Mouse (Mus musculus) heart, postnatal 0 days (tissue): ENCODE data around the gene Nol3. TPM values are rescaled to one million over a fixed set of nuclear protein-coding genes. Genes with fewer than 3 reads are reported as not detected.

Source experiments
- ATAC-seq: fragments of 200-750 bp; cut with Nextera tagmentation; 2 replicates; pipeline ENCODE4 v1.8.0; 2017; ENCODE audit warnings: low read depth, moderate number of reproducible peaks, moderate library complexity; ENCODE audit not compliant: insufficient read depth
- DNase-seq: peaks from one replicate; pipeline ENCODE4 v3.0.0-alpha.2; 2016; ENCODE audit warnings: low spot score
- H3K27ac ChIP-seq: fragments of 300-500 bp; sonication (generic); 2 replicates; pipeline ENCODE4 v1.5.1; 2014; ENCODE audit warnings: low read depth, mild to moderate bottlenecking
- H3K27me3 ChIP-seq: fragments of 300-500 bp; sonication (generic); 2 replicates; pipeline ENCODE4 v1.6.1; 2014; ENCODE audit warnings: low read length, mixed read lengths; ENCODE audit not compliant: control insufficient read depth, insufficient read depth
- H3K36me3 ChIP-seq: fragments of 300-500 bp; sonication (generic); replicated peaks from 2 replicates; pipeline ENCODE4 v1.6.1; 2014; ENCODE audit warnings: low read length, mixed read lengths; ENCODE audit not compliant: control insufficient read depth, insufficient read depth
- H3K4me1 ChIP-seq: fragments of 300-500 bp; sonication (generic); 2 replicates; pipeline ENCODE4 v1.6.1; 2014; ENCODE audit warnings: antibody characterized with exemption; ENCODE audit not compliant: control insufficient read depth, insufficient read depth
- H3K4me2 ChIP-seq: fragments of 300-500 bp; sonication (generic); 2 replicates; pipeline ENCODE4 v1.6.1; 2014; ENCODE audit warnings: low read depth, mild to moderate bottlenecking, low read length, moderate library complexity
- H3K4me3 ChIP-seq: fragments of 300-500 bp; sonication (generic); 2 replicates; pipeline ENCODE4 v1.5.1; 2014; ENCODE audit warnings: low read depth, low read length
- H3K9ac ChIP-seq: fragments of 300-500 bp; sonication (generic); replicated peaks from 2 replicates; pipeline ENCODE4 v1.6.1; 2014; ENCODE audit warnings: low read depth, low read length, mixed read lengths
- H3K9me3 ChIP-seq: fragments of 300-500 bp; sonication (generic); replicated peaks from 2 replicates; pipeline ENCODE4 v1.6.1; 2016; ENCODE audit warnings: low read length; ENCODE audit not compliant: control insufficient read depth
- CTCF ChIP-seq: IDR thresholded peaks from 2 replicates; pipeline ENCODE4 v1.5.1; 2016; ENCODE audit warnings: antibody characterized with exemption, control low read depth, low read depth
- EP300 ChIP-seq: IDR thresholded peaks from 2 replicates; pipeline ENCODE4 v1.6.1; 2016; ENCODE audit warnings: antibody characterized with exemption, low read depth
- WGBS: fragments of 180-500 bp; shearing (Covaris S2); extraction: QIAGEN DNeasy Blood & Tissue Kit; methylation state at CpG from one replicate; pipeline ENCODE4 v1.1.7; 2014; 5-methylcytosine and 5-hydroxymethylcytosine counted together
- polyA plus RNA-seq: library from polyadenylated mRNA; unstranded; fragments of >200 nt; fragmentation: Nextera tagmentation; extraction: Ambion mirVana; gene quantifications from 2 replicates; pipeline ENCODE4 v1.2.1, GENCODE M21; 2015
- total RNA-seq: library from RNA; depleted of rRNA; stranded (reverse); fragments of >200 nt; gene quantifications from 2 replicates; pipeline ENCODE4 v1.2.3, GENCODE M21; 2014; ENCODE audit warnings: low replicate concordance

The Nol3 gene
- total and polyA plus RNA-seq, 2 experiments from 2014 or later, result 10.0 to 13.2 TPM

GRCm38 (mm10) chr8:105254152-105254965, 21.6 kb upstream of the Nol3 start:
- TF ChIP-seq CTCF (peak; percentile 76), EP300 (0 out of 2 replicates have a peak, but pooled peaks have one; percentile 28)
- peaks cover 22% of the 10 kb centered on the region for H3K4me1 ChIP-seq

DNA sequence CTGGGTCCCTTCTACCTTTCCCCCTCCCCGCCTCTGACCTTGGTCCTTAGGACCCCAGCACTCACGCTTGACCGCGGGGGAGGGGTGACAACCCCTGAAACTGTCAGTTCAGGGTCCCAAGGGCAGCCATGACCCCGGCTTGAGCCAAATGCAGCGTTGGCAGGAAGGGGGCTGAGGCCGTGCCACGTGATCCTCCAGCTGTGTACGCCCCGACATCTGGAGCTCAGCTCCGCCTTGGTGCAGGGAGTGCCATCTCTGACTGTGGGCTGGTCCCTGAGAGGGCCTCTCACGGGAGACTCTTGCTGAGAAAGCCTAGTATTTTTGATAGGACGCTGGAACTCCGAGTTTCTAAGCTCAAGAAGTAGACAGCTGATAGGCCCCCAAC, 21.0 kb upstream of the Nol3 start, which contains the start of gene B3gnt9:
Gene B3gnt9, minus strand, starts transcription at position 188 of the 385 bp plus-strand sequence.
- Histone ChIP-seq H3K27ac (peak within 1 kb of the TSS; percentile 78), H3K9me3 (no peaks in the 10 kb centered on the region), H3K36me3 (peaks cover 34% of the 10 kb centered on the region), H3K4me3 (peak within 1 kb of the TSS; percentile 67), H3K27me3 (peaks cover 15% of the 10 kb centered on the region; the same call in 1 of the 2 replicates), H3K4me1 (peaks cover 26% of the 10 kb centered on the region), H3K9ac (peak within 1 kb of the TSS; percentile 55), H3K4me2 (peak within 1 kb of the TSS; percentile 99)
- 6% methylated on average over 14 of the region's 14 CpGs for WGBS
- TF ChIP-seq EP300 (no peak), CTCF (no peak)
- ATAC-seq, result peak; percentile 59
- DNase-seq, result peak; percentile 62

More at GRCm38 (mm10) chr8:105254152-105254965, 21.6 kb upstream of the Nol3 start:
- DNase-seq, result peak; percentile 82
- peaks cover 40% of the 10 kb centered on the region for H3K36me3 ChIP-seq
- WGBS, result 1% methylated on average over 70 of the region's 74 CpGs
- peak overlapping the region; percentile 55 for H3K9ac ChIP-seq
- H3K9me3 ChIP-seq, result no peaks in the 10 kb centered on the region
- peaks cover 15% of the 10 kb centered on the region; the same call in 1 of the 2 replicates for H3K27me3 ChIP-seq
- peak overlapping the region; percentile 99 for H3K4me2 ChIP-seq
- H3K4me3 ChIP-seq, result peak overlapping the region; percentile 67
- ATAC-seq, result peak; percentile 79
- peak overlapping the region; percentile 78 for H3K27ac ChIP-seq

DNA sequence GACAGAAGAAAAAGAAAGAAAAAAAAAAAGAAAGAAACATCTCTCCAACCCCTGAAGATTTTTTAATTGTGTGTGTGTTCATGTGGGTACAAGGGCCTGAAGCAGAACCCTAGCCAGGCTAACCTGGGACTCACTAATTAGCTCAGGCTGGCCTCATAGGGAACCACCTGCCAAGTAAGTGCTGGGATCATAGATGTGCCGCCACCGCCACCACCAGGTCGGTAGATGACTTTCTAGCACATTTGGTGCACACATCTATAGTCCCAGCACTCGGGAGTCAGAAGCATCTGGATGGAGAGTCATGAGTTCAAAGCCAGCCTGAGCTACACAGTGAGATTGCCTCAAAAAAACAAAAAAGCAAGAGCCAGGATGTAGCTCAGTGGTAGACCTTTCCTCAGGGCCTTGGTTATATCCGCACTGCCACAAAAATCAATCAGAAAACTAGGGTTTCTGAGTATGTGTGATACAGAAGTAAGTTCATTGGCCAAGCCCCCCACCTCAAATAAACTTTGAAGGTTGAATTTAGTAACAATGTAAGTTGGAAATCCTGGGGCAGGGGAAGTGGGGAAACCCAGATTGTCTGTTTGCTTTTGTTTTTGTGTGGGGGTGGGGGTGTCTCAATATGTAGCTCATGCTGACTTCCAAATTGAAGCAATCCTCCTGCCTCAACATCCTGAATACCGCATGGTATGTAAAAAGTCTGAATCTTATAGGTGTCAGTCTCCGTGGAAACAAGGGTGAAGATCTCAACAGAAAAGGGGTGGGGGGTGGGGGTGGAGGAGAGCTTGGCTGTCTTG, 18.4 kb upstream of the Nol3 start:
- no peak overlapping the region for H3K4me3 ChIP-seq
- TF ChIP-seq CTCF (no peak), EP300 (no peak)
- H3K27ac ChIP-seq, result no peak overlapping the region
- ATAC-seq (no peak), DNase-seq (no peak)
- H3K36me3 ChIP-seq, result peaks cover 8% of the 10 kb centered on the region
- no peak overlapping the region for H3K4me2 ChIP-seq
- H3K9ac ChIP-seq, result no peak overlapping the region
- peaks cover 15% of the 10 kb centered on the region; the same call in 1 of the 2 replicates for H3K27me3 ChIP-seq
- H3K4me1 ChIP-seq, result peaks cover 27% of the 10 kb centered on the region
- H3K9me3 ChIP-seq, result no peaks in the 10 kb centered on the region
- WGBS, result 77% methylated on average over 7 of the region's 7 CpGs

DNA sequence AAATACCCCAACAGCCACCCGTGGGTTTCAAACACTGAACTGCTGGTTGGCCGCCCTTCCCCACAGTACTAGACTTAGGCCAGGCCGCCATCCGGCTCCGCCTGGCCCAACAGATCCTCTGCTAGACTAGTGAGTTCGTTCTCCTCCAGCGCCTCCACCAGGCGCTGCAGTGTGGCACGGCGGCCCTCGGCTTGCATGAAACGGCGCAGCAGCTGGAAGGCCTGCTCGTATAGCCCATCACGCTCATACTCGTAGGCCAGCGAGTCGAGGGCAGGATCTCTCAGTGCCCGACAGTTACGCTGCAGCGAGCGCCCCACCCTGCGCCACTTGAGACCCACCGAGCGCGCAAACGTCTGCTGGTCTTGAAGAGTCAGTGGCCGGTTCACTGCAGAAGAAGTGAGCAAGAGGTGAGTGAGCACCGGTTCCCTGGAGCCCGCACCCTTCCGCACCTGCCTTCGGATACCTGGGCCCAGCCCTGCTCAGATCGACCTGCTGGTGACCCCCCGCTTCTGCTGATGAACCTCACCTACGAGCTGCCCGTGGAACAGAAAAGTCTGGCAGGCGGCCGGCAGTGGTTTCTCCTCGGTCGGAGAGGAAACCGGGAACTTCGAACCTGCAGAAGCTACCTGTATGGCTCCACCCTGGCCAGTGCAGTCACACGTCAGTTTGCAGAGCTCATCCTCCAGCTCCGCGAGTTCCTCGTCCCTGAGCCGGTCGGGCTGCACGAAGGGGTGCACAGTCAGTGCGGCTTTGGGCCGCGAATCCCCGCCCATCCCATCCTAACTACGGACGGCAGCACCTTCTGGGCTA, 16.8 kb upstream of the Nol3 start:
- 10% methylated on average over 55 of the region's 55 CpGs for WGBS
- H3K9ac ChIP-seq, result no peak overlapping the region

More for the DNA sequence above, 16.8 kb upstream of the Nol3 start:
- Histone ChIP-seq H3K9me3 (no peaks in the 10 kb centered on the region), H3K27ac (no peak overlapping the region), H3K4me1 (peaks cover 30% of the 10 kb centered on the region), H3K27me3 (peaks cover 15% of the 10 kb centered on the region; the same call in 1 of the 2 replicates), H3K36me3 (no peaks in the 10 kb centered on the region; the same call in 1 of the 2 replicates), H3K4me3 (peak overlapping the region; percentile 31), H3K4me2 (peak overlapping the region; percentile 76)
- 0 out of 2 replicates have a peak, but pooled peaks have one; percentile 4 for ATAC-seq
- TF ChIP-seq CTCF (peak; percentile 20; the same call in 1 of the 2 replicates), EP300 (no peak)
- DNase-seq, result no peak
